Mouse (Mus musculus) cerebellum, postnatal 4 days (tissue): ENCODE data around the gene Tnnc2.

Experiments used
- DNase-seq, 2 experiments: peaks; one replicate each; pipeline ENCODE4 v3.0.0; 2022; ENCODE audit warnings: low spot score in 2 of 2, mixed read lengths in 1 of 2

Tnnc2 gene

DNA sequence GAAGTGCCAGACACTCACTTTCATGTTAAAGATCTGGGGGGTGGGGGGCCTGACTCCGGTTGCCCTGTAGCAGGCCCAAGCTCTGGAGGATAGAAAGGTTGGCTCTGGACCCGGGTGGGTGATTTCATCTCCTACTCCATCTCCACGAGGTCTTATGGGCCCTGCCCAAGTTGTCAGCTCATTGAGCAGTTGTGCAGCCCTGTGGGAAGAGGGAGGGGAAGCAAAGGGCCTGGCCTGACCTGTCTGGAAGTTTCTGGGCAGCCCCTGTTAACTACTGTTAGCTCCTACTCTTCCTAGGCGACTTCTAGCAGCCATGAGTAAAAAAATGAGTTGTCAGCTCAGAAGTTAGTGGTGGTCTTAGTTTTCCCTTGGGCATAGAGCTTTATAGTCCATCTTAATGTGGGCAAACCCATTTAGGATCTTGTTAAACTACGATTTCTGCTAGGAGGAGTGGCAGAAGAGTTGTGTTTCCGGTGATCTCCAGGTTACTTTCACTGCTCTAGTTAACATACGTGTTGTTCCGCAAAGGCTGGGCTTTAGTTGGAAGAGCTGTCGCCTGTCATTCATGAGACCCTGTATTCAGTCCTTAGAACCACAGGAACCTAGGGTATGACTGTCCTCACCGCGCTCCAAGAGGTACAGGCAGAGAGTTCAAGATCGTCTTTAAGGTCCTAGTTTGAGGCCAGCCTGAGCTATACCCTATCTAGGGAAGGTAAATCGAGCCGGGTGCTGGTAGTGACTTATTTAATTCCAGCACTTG, 6.4 kb downstream of the Tnnc2 start:
- DNase-seq = no peak

DNA sequence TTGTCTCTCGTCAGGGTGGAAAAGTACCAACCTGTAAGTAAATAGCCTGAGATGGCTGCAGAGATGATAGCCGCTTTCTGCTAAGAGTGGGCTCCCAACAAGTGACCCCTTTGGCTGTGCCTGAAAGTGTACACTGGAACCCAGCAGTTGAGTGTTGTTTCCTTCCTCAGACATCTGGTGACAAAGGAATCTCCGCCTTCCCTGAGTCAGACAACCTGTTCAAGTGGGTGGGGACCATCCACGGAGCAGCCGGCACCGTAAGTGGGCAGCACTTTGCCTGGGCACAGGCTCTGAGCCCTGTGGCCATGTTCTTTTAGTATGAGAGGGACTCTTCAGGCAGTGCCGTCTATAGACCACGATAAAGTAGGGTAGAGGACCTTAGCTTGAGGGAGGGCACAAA, 8.6 kb downstream of the Tnnc2 start:
- DNase-seq = no peak

DNA sequence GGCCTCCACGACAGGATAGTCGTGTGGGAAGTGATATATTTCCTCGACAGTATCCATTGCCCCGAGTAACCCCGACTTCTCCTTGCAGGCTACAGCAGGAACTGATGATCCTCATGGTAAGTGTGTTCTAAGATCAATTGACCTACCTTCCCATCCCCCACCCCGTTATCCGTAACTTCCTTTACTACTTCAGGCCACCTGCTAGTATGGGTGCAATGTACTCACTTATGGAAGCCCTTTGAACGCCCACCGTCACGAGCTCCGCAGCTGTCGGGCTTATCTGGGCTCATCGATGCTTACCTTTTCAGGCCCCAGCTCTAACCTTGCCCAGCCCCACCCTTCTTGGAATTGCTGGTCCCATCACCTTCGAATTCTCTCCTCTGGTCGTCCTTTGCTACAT, 9.5 kb downstream of the Tnnc2 start:
- DNase-seq = no peak

DNA sequence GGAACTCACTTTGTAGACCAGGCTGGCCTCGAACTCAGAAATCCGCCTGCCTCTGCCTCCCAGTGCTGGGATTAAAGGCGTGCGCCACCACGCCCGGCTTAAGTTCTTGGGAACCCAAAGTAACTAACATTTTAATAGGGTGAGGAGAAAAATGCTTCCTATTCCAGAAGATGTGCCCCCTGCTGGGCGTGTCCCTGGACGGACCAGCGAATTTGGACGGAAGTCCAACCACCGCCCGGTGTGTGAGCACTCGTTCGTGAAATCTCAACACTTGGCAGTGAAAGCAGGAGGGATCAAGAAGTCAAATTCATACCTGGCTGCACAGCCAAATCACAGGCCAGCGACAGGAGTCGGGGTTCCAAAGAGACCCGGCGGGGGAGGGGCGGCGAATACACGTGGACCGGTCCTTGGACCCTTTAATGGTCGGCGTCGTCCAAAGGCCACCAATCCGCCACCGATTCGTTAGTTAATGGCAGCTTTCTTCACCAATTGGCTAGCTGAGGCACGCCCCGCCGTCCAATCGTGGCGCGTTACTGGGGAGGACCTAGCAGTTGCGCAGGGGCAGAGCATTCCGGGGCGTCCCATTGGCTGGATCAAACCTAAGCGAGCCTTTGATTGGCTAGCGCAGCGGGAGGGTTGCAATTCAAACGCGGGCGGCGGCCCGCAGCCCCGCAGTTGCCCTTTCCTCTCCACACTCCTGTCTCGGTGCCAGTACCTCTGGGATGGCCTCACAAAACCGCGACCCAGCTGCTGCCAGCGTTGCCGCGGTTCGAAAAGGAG, 10.3 kb downstream of the Tnnc2 start, which contains the start of gene Ube2c:
TSS of gene Ube2c (plus strand) at position 641 of the 780 bp plus-strand sequence.
- DNase-seq = peak; percentile 96 to 98

DNA sequence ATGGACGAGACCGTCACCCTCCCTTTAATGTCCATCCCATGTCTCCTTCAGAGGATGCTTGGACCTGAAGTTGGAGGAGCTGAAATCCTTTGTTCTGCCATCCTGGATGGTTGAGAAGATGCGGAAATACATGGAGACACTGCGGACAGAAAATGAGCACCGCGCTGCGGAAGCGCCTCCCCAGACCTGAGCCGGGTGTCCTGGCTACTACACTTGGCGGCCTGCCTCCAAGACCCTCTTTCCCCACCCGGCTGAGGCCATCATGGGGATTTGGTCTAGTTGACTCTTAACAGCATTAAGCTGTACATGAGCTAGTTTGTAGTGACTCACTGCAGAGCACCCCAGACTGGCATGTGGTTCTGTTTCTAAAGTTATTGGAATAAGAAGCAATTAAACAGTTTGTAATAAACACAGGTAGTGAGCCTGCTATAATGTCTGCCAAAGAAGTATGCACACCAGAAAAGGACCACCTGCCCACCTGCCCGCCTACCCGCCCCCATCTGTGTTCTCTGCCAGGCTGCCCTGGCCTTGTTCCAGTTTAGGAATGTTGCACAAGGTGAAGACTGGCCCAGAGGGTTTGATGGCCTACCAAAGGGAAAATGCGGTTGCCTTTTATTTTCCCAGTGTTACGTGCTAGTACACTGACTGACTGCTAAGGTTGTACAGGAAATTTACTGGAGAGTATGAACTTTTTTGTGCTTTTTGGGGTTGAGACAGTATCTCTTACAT, 11.8 kb downstream of the Tnnc2 start:
- DNase-seq = peak in 1 of 2 experiments; percentile 44

DNA sequence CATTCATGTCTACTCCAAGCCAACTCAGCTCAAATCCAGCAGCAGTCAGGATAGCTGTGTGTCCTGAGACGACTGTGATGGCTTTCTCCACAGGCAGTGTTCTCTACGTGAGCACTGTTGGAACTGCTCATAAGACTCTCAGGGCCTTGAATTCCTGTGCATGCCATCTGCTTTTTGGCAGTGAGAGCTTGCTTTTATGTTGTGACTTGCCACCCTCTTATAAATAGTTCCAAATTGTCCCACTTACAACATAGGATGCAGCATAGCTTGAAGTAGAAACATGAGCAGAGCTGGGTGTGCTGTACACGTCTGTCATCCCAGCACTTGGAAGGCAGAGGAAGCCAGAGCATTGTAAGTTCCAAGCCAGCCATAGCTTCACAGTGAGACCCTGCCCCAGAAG, 13.9 kb downstream of the Tnnc2 start:
- no peak for DNase-seq

DNA sequence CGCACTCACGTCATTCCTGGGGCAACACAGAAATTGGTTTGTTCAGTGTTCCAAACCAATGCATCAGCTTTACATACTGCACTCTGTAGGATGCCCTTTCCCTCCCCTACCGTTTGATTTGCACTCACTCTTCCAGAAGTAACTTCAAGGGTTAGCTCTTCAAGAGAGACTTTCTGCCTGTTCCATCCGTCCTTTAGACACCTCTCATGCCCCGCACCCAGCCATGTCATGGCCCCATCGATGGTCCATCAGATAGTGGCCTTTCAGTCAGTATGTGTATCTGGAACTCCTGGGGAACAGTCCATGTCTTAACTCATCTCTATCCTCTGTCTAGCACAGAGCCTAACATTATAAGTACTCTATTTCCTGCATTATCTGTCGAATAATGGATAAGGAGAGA, 17.2 kb downstream of the Tnnc2 start:
- no peak for DNase-seq

DNA sequence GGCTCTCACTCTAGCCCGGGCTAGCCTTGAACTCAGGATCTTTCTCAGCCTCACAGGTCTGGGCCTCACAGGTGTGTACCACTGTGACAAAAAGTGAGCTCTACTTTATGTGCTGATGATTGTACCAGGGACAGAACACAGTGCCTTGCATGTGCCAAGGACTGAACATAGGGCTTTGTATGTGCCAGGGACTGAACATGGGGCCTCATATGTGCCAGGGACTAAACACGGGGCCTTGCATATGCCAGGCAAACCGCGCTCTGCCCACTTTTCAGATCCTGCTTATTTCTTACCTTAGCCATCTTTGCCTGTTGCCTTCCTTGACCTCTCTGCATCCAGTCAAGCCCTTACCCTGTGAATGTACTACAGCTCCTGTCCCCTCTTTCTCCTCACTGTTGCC, 17.8 kb downstream of the Tnnc2 start:
- no peak for DNase-seq

DNA sequence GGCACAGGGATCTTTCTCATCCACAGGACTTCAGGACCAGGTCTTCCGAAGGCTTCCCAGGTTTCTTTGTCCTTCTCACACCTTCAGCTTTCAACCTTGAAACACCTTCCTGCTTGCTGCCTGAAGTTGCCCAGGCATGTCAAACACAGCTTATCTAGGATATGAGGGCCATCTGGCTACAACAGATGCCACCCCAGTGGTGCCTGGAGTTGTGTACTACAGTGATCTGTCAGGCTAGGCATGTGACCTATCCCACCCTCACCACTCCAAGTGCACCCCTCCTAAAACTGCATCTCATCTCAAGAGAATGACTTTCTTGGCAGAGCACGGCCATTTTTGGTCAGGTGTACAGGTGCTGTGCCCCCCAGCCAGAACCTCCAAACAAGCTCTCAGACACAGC, 18.3 kb downstream of the Tnnc2 start:
- no peak for DNase-seq

DNA sequence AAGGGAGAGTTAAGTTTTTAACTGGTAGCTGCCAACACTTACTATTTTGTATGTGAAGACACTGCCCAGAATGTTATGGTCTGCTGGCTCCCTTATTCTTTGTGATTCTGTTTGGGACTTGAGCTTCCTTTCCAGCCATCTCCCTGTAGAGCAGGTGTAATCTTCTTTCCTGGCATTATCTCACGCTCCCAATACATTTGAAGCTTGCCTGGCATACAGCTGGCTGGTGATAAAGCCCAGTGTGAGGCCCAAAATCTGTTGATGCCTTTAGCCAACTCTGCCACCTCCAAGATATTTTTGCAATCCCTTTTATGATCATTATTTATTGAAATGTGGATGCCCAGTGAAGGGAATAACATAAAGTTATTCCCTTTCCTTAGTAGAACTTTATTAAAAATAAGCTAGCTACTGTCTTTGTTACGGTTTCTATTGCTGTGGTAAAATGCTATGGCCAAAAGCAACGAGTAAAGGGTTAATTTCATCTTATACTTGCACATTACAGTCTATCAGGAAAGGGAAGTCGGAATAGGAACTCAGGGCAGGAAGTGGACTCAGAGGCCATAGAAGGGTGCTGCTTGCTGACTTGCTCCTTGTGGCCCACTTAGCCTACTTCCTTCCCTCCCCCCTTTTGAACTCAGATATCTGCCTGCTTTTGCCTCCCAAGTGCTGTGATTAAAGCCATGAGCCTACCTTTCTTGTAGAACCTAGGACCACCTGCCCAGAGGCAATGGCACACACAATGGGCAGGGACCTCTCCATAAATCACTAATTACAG, 19.5 kb downstream of the Tnnc2 start:
- DNase-seq = no peak

DNA sequence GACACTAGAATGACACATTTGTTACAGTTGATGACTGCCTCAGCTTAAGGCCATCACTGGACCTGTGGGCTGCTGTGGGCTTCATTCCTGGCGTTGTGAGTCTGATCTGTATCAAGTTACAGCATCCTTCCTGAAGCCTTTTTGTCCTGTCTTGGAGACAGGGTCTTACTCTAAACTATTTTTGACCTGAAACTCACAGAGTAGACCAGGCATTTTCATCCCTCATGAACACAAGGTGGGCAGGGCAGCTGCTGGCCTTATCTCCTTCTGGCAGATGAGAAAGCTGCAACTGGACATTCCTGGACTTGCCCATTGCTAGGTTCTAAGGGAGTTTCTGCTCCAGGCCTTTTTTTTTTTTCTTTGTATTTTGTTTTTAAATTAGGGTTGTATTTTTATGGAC, 21.1 kb downstream of the Tnnc2 start:
- no peak for DNase-seq

DNA sequence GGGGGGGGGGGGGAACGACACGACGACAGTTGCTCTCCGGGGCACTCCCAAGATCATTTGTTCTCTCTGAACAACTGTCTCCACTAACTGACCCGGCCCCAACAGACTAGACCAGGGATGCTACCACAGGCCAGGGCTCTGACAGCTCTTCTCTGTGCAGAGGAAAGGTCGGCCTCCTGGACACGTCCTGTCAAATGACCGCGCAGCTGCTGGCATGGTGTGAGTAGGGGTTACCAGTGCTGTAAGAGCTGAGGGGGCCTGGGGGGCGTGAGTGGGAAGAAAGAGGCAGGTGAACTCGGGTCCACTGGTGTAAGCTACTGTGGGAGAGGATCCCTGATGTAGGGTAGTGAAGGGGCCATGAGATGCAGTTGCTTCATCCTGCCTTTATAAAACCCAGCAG, 21.9 kb downstream of the Tnnc2 start:
- DNase-seq = no peak

DNA sequence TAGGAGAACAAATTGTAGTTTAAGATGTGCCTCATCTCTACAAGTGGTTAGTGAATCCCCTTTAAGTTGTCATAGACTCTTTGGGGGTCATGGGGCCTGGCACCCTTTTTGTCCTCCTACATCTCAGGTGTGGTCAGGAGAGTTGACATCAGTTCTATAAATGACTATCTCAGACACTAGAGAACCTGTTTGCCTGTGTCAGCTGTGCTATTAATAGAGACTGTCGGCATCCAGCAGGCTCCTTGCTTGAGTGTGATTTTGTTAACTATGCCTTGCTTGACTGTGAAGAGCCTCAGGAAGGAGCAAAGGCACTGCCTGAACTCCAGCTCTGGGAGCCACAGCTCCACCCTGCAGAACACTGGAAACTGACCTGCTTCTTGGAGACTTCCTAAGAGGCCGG, 25.0 kb downstream of the Tnnc2 start:
- DNase-seq = no peak

DNA sequence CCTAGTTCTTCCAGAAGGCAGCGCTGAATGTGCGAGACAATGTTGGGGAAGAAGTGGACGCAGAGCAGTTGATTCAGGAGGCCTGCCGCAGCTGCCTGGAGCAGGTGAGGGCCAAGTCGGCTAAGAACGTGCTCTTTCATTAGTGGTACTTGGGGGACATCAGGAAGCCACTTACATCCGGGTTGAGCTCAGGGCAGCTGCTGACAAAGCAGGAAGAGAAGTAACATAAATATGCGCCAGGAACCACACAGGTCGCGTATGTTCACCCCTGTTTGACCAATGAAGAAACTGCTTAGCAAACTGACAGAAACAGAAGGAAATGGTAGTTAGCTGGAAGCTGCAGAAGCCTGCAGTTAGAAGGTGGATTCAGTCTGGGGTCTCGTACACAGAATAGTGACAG, 25.7 kb downstream of the Tnnc2 start:
- DNase-seq = no peak

DNA sequence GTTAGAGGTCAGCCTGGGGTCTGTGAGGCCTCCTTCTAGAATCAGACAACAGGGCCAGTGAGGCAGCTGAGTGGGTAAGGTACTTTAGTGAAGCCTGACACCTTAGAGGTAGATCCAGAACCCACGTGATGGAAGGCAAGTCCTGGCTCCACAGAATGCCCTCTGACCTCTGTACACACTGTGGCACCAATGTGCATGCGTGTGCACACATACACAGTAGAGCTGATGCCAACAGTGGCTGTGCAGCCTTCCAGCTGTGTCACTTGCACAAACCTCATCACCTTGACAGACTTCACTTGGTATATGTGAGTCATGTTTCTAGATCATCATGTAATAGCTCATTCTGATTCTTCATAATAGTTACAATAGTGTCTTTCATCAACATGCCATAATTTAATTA, 27.3 kb downstream of the Tnnc2 start:
- DNase-seq = no peak

DNA sequence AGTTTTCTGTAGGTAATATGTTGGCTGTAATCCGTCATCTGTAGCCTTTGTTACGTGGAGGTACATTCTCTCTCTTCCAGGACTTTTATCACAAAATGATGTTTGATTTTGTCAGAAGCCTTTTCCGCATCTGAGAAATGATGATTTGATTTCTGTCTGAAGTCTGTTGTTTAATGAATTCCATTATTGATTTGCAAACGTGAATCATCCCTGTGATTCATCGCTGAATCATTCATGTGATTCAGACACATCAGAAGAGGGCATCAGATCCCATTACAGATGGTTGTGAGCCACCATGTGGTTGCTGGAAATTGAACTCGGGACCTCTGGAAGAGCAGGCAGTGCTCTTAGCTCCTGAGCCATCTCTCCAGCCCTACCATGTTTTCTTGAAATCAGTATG, 30.8 kb downstream of the Tnnc2 start:
- DNase-seq = no peak

DNA sequence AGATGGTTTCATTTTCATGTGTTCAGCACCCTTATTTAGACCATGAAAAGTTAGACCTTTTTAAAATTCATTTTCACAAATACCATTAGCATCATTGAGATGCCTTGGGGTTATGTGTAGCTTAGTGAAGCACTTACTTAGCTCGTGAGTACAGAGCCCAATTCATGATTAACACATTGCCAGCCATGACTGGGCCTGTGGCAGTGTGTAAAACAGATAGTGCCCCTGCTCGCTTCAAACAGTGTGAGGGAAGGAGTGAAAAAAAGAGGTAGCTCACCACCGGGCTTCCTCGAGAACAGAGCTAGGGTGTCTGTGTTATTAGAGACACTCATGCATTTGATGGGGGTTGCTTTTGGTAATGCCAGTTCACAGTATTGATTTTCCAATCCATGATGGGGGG, 31.6 kb downstream of the Tnnc2 start:
- no peak for DNase-seq

DNA sequence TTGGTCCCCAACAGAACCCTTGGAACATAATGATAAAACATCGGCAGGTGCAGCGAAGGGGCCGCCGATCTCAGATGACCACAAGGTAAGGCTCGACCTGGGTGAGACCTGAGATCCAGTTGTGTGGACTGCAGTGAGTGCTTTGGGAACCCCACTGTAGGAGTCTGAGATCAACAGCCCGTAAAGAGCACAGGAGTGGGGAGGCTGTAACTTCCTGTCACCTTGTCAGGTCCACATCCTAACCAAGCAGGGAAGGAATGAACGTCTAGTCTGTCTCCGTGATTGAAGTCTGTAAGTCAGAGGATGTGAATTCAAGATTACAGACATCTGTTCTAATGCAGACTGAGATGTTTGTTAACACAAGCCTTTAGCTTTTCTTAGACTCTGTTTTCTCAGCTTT, 33.1 kb downstream of the Tnnc2 start:
- DNase-seq = no peak

DNA sequence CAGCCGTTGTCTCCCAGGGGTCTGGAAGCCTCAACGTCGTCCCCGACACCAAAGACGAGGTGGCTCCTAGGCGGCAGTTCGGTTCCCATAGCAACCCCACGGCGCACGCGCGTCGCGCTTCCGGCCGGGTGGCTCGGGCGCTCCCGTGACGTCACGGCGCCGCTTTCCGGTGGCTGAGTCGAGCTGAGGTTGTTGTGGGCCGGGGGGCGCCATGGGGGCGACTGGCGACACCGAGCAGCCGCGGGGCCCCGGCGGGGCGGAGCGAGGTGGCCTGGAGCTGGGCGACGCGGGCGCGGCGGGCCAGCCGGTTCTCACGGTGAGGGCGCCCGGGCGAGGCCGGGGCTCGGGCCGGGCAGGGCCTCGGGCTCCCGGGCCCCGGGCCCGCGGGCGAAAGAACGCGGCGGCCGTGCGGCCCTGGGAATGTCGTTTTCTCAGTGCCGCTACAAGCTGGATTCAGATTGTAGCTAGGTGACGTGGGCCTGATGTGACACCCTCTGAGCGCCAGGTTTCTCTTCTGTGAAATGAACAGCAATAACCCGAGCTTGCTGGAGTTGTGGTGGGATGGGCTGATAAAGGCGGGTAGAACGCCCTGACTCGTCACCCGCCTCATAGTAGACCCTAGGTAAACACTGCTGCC, 33.8 kb downstream of the Tnnc2 start, which contains the start of the genes Wfdc3 and Dnttip1:
TSS of gene Wfdc3 (minus strand) at position 89 of the 637 bp plus-strand sequence.
TSS of gene Dnttip1 (plus strand) at position 141 of the 637 bp plus-strand sequence.
- DNase-seq = peak; percentile 83 to 94

DNA sequence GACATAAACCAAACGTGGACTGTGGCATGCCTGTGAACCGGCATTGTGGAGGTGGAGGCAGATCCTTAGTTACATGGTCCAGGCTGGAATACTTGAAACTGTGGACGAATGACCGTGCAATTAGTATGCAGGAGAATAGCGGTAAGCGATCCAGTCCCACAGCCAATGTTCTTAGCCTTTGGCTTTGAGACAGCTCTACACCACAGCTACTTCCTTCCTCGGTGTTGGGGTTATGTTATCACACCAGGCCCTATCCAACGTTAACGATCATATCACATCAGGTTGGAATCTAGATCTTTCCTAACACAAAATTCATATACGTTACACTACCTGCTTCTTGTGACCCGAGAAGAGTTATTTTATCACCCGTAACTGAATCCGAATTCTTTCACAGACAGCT, 34.8 kb downstream of the Tnnc2 start:
- no peak for DNase-seq

DNA sequence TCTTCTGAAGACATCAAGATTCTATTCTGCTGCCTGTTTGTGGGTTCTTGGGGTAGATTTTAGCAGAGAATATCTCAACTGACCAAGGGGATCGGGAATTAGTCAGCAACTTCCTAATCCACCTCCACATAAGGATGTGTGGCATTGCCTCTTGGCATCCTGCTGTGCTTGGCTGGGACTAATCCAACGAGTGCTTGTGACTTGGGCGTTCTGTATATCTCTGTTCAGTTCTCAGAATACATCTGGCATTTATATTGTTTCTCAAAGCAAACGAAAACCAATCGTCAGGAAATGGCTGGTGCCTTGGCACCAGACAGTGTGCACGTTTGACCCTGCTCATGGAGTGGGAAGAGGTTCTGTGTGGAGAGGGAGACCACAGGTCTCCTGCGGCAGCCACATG, 39.9 kb downstream of the Tnnc2 start:
- no peak for DNase-seq
